Mouse (Mus musculus) Patski (cell line): ENCODE data around the gene Ang. TPM values are rescaled to one million over a fixed set of nuclear protein-coding genes. Genes with fewer than 3 reads are reported as not detected.
A peak's percentile ranks its signal among the peaks of the same experiment; 100 is the strongest.

Source experiments
- ATAC-seq: fragments of 100-300 bp; one replicate; pipeline ENCODE4 v1.8.0; 2021
- CTCF ChIA-PET: fragments of 350-600 bp; sonication (Branson Sonifier 250); formaldehyde crosslinking; loops from one replicate; lab custom pipeline; 2022; ENCODE audit warnings: inconsistent platforms; lab: Charles Lee
- POLR2A ChIA-PET: fragments of 350-600 bp; sonication (Branson Sonifier 250); formaldehyde crosslinking; loops from one replicate; lab custom pipeline; 2022; ENCODE audit warnings: antibody characterized with exemption, inconsistent platforms; lab: Charles Lee
- DNase-seq: peaks from one replicate; pipeline ENCODE4 v3.0.0-alpha.2; 2011; ENCODE audit warnings: low read depth, low spot score
- H3K27me3 ChIP-seq: fragments of 371-371 bp; one replicate; pipeline ENCODE4 v1.5.1; 2021
- CTCF ChIP-seq: fragments of 100-300 bp; IDR thresholded peaks from one replicate; pipeline ENCODE4 v1.5.1; 2021
- in situ Hi-C: fragments of 300-500 bp; cut with MboI; formaldehyde crosslinking; loops from 3 replicates; pipeline ENCODE4 v1.11.1; 2018; ENCODE audit warnings: low pct_unique_long_range_greater_than_20kb, mixed read lengths
- polyA plus RNA-seq: library from polyadenylated mRNA; unstranded; gene quantifications from one replicate; pipeline ENCODE4 v1.2.3, GENCODE M21; 2021

Ang gene
- polyA plus RNA-seq, 1 experiment from 2014 or later = 1.3 TPM

DNA sequence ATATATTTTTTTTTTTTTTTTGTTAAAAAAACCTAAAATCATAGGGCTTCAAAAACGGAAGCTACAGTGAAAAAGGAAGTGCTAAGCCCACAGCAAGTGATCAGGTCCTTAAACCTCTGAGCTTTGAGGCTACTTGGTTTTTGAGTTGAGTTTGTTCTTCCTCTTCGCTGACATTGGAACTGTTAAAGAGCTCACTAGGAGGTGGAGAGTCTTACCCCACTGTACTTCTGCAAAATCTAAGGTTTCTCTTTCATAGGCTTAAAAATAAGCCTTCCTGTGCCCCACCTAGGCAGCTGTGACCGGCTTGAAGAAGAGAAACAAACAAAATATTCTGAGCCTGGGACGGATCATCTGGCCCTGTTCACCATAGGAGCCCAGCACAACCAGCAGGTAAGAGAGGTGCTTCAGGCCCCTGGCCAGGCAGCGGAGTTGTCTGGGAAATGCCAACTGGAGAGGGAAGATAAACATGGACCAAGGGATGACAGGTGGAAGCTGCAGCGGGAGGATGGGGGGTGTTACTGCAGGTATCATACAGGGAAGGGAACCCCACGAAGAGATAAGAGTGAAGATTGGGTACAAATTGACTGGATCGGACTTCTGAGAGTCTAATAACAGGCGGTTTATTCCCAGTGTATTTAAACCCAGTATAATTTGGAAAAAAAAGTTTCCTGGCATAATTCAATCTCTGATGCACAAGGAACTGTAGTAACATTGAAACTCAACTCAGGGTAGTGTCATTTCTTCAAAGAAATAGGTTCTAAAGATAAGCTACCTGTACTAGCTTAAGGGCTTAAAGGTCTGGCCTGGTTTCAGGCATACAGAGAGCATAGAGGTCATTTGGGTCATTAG is 38.0 kb downstream of the Ang start:
- no peaks in the 10 kb centered on the region for H3K27me3 ChIP-seq
- POLR2A ChIA-PET = interaction anchor here (0.6 kb wide), 1 partner anchor 1787 kb away, joined by 3 read pairs; no protein-coding TSS in a partner anchor
- ATAC-seq (no peak), DNase-seq (no peak)
- CTCF ChIA-PET = no interaction called here
- in situ Hi-C loops = no loop called here
- TF ChIP-seq CTCF = no peak

- in situ Hi-C loops = no loop called here
- H3K27me3 ChIP-seq = no peaks in the 10 kb centered on the region
- CTCF ChIA-PET = no interaction called here
- ATAC-seq = no peak
- DNase-seq = no peak
- POLR2A ChIA-PET = no interaction called here
- no peak for TF ChIP-seq CTCF
Measured at GRCm38 (mm10) chr14:51129624-51129975, 38.6 kb downstream of the Ang start.

GRCm38 (mm10) chr14:51130315-51130940 is 39.5 kb downstream of the Ang start:
- CTCF ChIA-PET = no interaction called here
- TF ChIP-seq CTCF = no peak
- no peak for DNase-seq
- POLR2A ChIA-PET = no interaction called here
- ATAC-seq = no peak
- no peaks in the 10 kb centered on the region for H3K27me3 ChIP-seq
- in situ Hi-C loops = no loop called here

DNA sequence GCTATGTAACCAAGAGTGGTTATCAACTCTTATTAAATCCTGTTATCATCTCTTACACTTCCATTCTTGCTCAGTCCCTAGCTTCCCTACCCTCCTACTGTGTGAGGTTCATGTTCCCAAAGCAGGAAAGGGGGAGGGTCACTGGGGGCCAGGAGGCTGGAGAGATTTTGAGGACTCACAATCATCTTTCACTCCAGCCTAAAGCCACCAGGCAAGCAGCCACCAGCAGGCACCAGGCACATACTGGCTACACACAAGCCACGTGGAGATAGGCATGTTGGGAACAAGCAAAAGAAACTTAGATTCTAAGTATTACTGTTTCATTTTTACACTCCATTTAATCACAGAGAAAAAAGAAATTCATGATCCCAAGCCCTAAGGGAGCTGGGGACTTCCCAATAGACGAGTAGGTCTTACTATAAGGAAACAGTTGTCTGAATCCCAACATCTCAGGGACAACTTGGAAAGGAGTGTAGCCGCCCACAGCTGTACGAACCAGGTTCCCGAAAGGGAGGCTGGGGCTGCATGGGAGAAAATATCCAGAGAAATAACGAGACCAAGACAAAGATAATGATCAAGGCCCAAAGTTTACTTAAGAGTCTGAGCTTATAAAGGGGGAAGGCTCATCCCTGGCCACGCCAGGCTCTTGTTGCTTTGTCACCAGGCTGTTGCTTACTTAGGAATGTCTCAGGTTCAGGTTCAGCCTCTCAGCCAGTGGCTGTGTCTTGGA is 40.3 kb downstream of the Ang start:
- TF ChIP-seq CTCF = no peak
- no peaks in the 10 kb centered on the region for H3K27me3 ChIP-seq
- in situ Hi-C loops = no loop called here
- ChIA-PET CTCF (no interaction called here), POLR2A (no interaction called here)
- no peak for ATAC-seq
- no peak for DNase-seq

DNA sequence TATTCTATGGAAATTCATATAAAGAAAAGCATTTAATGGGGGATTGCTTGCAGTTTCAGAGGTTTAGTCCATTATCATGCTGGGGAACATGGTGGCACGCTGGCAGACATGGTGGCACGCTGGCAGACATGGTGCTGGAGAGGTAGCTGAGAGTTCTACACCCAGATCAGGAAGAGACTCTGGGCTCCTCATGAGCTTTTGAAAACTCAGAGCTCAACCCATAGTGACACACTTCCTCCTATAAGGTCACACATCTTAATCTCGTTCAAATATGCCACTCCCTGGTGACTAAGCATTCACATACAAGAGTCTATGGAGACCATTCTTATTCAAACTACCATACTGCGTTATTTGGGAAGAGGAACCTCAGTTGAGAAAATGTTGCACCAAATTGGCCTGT is 41.4 kb downstream of the Ang start:
- H3K27me3 ChIP-seq = no peaks in the 10 kb centered on the region
- no peak for TF ChIP-seq CTCF
- in situ Hi-C loops = no loop called here
- no peak for ATAC-seq
- no peak for DNase-seq
- CTCF ChIA-PET = no interaction called here
- POLR2A ChIA-PET = no interaction called here

DNA sequence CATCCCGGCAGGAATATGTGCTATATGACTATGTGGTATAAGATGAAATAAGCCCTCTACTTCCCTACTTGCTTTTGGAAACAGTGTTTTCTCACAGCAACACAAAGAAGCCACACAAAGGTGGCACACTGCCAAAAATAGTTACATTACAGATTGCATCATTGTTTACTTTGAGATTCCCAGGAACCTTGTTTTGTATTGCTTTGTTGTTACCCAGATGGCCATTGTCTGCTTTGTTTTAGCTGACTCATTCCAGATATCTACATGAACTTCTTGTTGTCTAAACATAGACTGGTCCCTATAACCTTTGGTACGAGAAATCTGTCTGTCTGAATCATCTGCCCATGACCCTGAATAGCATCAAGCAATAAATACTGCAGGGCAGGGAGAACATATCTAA is 49.4 kb downstream of the Ang start:
- no peaks in the 10 kb centered on the region for H3K27me3 ChIP-seq
- TF ChIP-seq CTCF = no peak
- ChIA-PET POLR2A (no interaction called here), CTCF (interaction anchor here (1.4 kb wide), 1 partner anchor 101 kb away, joined by 3 read pairs; no protein-coding TSS in a partner anchor)
- in situ Hi-C loops = no loop called here
- ATAC-seq (no peak), DNase-seq (peak; percentile 12)

GRCm38 (mm10) chr14:51142119-51142518 is 51.2 kb downstream of the Ang start:
- in situ Hi-C loops = no loop called here
- POLR2A ChIA-PET = no interaction called here
- ATAC-seq (no peak), DNase-seq (no peak)
- TF ChIP-seq CTCF = no peak
- H3K27me3 ChIP-seq = no peaks in the 10 kb centered on the region
- CTCF ChIA-PET = no interaction called here

GRCm38 (mm10) chr14:51142568-51142967 is 51.6 kb downstream of the Ang start:
- DNase-seq (no peak), ATAC-seq (no peak)
- CTCF ChIA-PET = no interaction called here
- in situ Hi-C loops = no loop called here
- POLR2A ChIA-PET = no interaction called here
- H3K27me3 ChIP-seq = no peaks in the 10 kb centered on the region
- no peak for TF ChIP-seq CTCF

GRCm38 (mm10) chr14:51143287-51143686 is 52.3 kb downstream of the Ang start:
- ChIA-PET CTCF (no interaction called here), POLR2A (no interaction called here)
- no peak for TF ChIP-seq CTCF
- in situ Hi-C loops = no loop called here
- DNase-seq (no peak), ATAC-seq (no peak)
- H3K27me3 ChIP-seq = no peaks in the 10 kb centered on the region

GRCm38 (mm10) chr14:51143937-51144336 is 53.0 kb downstream of the Ang start:
- CTCF ChIA-PET = no interaction called here
- POLR2A ChIA-PET = no interaction called here
- ATAC-seq = no peak
- no peak for TF ChIP-seq CTCF
- in situ Hi-C loops = no loop called here
- no peak for DNase-seq
- H3K27me3 ChIP-seq = no peaks in the 10 kb centered on the region

GRCm38 (mm10) chr14:51144451-51144850 is 53.5 kb downstream of the Ang start:
- H3K27me3 ChIP-seq = no peaks in the 10 kb centered on the region
- in situ Hi-C loops = no loop called here
- POLR2A ChIA-PET = no interaction called here
- CTCF ChIA-PET = no interaction called here
- ATAC-seq (no peak), DNase-seq (no peak)
- no peak for TF ChIP-seq CTCF
